Mouse (Mus musculus): ENCODE measurements around the gene Ube2q1. TPM values are rescaled to one million over a fixed set of nuclear protein-coding genes. Genes with fewer than 3 reads are reported as not detected.

Gene Ube2q1
- 9.3 and 16.4 TPM in 2 replicates for polyA plus RNA-seq (2012; rRNA removed)

GRCm38 (mm10) chr3:89772968-89773709, at the start of gene Ube2q1:
Gene Ube2q1 (plus strand): TSS chr3:89773616.

DNA sequence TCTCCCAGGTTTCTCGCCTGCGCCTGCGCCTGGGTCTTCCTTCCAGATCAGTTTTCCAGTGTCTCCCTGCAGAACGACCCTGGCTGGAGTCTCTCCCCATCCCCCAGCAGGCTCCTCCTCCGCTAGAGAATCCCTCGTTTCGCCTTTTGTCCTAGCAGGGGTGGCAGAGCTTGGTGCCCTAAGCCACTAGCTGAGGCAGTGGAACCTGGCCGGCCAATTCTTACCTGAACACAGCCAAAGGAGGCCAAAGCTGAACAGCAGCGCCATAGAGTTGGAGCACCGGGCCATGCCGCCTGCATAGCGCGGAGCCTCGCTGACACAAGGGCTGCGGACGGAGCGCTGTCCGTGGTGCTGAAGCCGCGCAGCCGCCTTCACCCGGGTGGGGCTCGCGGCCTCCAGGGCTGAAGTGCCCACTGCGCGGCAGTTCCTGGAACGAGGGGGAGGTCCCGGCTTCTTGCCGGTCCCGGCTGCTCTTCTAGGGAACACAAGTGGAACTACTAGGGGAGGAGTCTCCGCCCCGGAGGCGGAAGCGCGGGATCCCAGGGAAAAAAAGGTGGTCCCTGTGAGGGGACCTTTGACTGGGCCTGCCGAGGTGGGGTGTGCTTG, 9.2 kb upstream of the Ube2q1 start, which contains the start of gene Chrnb2:
Gene Chrnb2 (minus strand): TSS at position 514 of the 606 bp plus-strand sequence.

GRCm38 (mm10) chr3:89830815-89831591, 57.6 kb downstream of the Ube2q1 start, which contains the start of gene She:
Gene She (plus strand): TSS chr3:89831370.

Other genes with a start within 250 kb of the Ube2q1 start
- 16.0 and 19.1 TPM in 2 replicates for gene Adar, start 58.6 kb upstream of the Ube2q1 start, polyA plus RNA-seq (2012; rRNA removed)
- 0.35 and 0.39 TPM in 2 replicates for gene Chrnb2, start 9.0 kb upstream of the Ube2q1 start, polyA plus RNA-seq (2012; rRNA removed)
- 0.52 and 0.55 TPM in 2 replicates for gene She, start 57.8 kb downstream of the Ube2q1 start, polyA plus RNA-seq (2012; rRNA removed)
- gene Il6ra, start 139.6 kb downstream of the Ube2q1 start, polyA plus RNA-seq (2012; rRNA removed), result 2.4 and 2.6 TPM in 2 replicates
- gene Atp8b2, start 189.9 kb downstream of the Ube2q1 start, polyA plus RNA-seq (2012; rRNA removed), result 10.4 and 17.3 TPM in 2 replicates
- gene Hax1, start 225.2 kb downstream of the Ube2q1 start, polyA plus RNA-seq (2012; rRNA removed), result 21.9 and 22.9 TPM in 2 replicates